Mouse (Mus musculus): Measurements from ENCODE around the gene Hspa2.
"Not testable (repeated sequence)": the region's sequence is repeated elsewhere in the genome, so short reads cannot be mapped to it uniquely, and the experiment has no call there.

Hspa2 gene

DNA sequence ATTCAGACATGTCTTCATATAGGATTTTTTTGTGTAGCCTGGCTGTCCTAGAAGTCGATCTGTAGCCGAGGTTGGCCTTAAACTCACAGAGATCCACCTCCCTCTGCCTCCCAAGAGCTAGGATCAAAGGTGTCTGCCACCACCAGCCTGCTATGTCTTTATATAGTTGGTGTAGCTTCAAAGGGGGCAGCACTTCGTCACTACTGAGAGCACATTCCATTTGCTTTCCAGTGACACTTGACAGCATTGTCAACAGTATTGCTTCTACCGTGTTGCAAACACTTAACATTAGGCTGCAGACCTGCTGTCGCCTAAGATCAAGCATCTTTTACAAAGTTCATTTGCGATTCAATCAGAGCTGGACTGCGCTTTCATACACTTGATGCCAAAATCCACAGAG is 30.1 kb downstream of the Hspa2 start:
- in situ Hi-C loops (cut with MboI, MseI) = no loop called here

- in situ Hi-C loops (cut with MboI, MseI) = no loop called here
Observed at GRCm38 (mm10) chr12:76435084-76435483, 31.1 kb downstream of the Hspa2 start.

DNA sequence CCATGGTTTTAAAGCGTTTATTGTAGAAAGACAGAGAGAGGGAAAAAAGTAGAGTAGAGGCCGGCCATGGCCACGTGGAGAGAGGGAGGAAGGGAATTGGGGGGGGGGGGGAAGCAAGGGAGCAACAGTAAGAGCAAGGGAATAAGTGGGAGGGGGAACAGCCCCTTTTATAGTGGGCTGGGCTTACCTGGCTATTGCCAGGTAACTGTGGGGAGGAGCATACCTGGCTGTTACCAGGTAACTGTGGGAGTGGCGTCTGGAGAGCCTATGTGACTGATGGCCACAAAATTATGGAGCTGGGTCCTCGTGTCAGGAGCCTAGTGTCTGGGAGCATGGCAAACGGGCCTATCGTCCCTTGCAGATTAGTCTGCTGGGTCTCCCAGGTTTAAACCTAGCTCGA is 31.6 kb downstream of the Hspa2 start:
- in situ Hi-C loops (cut with MboI, MseI) = no loop called here

- in situ Hi-C loops (cut with MboI, MseI) = not testable (repeated sequence)
Observed at GRCm38 (mm10) chr12:76443488-76443887, 39.5 kb downstream of the Hspa2 start.

GRCm38 (mm10) chr12:76444359-76444772 is 40.4 kb downstream of the Hspa2 start:
- in situ Hi-C loops (cut with MboI, MseI) = no loop called here

DNA sequence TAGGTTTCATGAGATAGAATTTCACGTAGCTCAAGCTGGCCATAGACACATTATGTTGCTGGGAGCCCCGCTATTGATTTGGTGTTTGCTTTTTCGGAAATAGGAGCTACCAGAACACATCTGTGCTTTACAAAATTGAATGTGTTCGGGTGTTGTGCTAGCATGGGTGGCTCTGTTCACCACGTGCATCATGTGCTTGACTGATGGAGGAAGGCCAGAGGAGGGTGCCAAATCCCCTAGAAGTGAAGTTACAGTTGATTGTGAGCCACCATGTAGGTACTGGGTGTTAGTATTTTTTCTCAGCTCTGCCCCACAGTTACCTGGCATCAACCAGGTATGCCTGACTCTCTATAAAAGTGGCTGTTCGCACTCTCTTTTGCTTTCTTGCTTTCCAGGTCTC is 40.9 kb downstream of the Hspa2 start:
- in situ Hi-C loops (cut with MboI, MseI) = no loop called here

GRCm38 (mm10) chr12:76446201-76446600 is 42.2 kb downstream of the Hspa2 start:
- in situ Hi-C loops (cut with MboI, MseI) = no loop called here

DNA sequence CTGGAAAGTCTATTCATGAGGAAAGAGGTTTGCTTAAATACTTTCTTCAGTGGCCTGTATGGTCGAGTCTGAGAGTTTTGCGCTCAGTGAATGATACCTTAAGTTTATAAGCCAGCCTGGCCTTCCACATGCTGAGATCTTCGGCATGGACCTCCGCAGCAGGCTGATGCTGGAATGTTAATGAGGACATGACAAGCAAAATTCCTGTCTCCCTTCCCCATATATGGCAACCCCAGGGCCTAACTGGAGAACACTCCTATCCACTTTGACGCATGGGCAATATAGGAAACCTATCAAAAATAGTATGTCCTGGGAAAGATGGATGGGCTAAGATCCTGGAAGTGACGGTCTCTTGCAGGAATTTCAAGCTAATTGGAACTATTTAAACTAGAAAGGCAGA is 44.2 kb downstream of the Hspa2 start:
- in situ Hi-C loops (cut with MboI, MseI) = no loop called here

DNA sequence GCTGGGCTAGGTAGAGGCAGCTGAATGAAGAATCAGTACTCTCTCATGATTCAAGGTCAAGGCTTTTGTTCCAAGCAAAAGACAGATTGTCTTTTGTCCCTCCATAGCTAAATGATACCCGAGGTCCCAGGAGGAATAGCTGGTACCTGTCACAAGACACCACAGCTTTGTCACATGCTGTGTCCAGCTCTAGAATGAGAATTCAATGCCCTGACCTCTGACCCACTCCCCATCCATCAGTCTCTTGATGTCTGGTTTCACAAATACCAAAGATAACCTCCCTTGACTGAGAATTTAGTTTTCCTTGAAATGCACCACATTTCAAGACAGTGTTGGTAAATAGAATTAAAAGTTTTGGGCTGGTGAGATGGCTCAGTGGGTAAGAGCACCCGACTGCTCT is 48.2 kb downstream of the Hspa2 start:
- in situ Hi-C loops (cut with MboI, MseI) = no loop called here
